Mouse (Mus musculus) ES-Bruce4 (cell line): Measurements from ENCODE around the gene Neurl1b.

Experiments used
- CTCF ChIP-seq: IDR thresholded peaks from one replicate; pipeline ENCODE4 v1.8.1; 2011; ENCODE audit warnings: low read depth, low read length
- POLR2A ChIP-seq: IDR thresholded peaks from one replicate; pipeline ENCODE4 v1.8.1; 2011; ENCODE audit warnings: low read length; ENCODE audit not compliant: insufficient read depth

DNA sequence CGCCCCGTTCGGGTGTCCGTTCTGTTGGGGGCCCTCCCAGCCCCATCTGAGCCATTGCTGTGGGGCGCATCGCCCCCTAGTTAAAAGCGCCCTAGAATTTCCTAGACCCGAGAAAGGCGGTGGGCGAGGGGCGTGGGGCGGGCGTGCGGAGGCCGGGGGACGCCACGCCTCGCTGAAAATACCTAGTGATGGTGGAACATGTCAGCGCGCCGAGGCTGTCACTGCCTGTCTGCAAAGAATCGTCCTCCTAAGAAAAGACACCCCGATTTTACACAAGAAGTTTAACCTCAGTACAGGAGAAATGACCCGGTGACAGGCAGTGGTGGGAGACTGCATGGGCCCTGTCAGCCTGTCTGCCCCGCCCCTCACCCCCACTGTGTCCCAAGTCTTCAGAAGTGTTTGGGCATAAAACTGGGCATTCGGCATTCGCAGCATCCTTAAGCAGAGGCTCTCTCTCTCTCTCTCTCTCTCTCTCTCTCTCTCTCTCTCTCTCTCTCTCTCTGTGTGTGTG, 781 bp downstream of the Neurl1b start:
- TF ChIP-seq POLR2A (no peak), CTCF (no peak)
